Mouse (Mus musculus): ENCODE data around the gene Fntb.

The Fntb gene

DNA sequence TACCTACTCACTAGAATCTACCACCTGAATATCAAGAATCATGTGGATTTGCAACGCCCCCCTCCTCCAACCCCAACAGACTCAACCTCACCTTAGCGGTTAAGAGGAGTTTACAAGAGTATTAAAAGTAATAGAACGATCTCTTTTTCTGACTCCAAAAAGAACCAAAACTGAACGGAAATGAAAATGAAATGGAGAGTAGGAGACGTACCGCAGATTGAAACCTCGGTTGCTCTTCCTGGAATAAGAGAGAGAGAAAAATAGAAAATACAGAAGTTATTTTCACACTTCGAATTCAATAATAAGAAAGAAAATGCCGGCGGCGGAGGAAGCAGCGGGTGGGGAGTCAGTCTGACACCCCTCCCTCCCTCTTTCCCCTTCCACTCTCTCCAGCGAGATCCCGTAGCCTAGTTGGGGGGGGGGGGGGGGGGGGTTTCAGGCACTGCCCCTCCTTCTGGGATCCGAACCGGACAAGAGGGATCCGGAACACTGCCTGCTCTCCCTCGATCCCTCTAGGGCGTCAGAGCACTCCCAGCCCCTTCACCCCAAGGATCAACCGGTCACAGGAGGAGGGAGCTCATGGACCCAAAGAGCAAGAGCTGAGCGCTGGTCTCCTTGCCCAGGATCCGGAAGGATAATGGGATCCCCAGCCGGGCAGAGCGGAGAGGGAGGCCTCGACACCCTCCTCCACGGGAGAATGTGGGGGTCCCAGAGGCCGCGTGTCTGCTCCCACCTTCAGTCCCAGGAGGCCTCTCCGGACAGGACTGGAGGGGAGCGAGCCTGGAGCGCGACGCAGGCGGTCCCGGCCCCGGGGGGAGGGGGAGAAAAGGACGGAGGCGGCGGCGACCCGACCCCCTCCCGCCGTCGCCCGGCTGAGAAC is 195.9 kb downstream of the Fntb start:
- peak; percentile 81 for DNase-seq

DNA sequence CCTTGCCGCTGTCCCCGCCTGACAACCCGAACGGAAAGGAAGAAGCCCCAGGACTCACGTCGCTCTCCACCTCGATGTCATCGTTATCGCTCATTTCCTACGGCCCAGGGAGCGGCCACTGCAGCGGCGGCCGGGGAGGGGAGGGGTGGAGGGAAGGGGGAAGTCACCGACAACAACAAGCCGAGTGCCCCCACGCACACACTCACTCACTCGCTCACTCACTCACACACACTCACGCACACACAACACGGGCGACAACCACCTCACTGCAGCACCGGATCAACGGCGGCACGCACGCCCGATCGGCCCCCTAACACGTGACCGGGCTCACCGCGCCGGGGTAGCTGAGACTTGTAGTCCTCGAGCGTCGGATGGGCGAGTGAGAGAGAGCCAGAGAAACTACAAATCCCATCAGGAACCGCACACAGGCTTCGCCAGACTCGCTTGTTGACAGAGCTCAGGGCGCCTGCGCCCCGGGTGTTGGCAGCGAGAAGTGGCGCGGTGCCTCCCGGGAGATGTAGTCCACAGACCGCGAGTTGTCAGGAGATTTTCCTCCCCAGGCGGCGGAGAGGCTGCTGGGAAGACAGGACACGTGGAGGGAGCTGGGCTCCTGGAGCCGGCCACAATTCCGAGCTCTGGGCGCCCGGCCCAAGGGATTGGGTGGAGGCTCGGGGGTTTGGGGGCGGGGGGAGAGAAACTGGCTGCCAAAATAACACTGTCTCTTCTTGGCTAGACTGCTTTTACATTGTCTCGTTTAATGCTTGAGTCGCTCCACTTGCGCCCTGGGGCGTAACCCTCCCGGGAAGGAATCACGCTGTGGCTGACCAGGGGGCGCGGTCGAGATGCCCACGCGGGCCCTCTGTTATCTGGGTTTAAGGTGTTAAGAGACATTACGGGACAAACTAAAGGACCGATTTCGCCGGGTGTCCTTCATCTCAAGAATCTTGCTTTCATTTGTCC is 196.8 kb downstream of the Fntb start, which contains the start of gene Max:
Gene Max (minus strand): TSS at position 270 of the 960 bp plus-strand sequence.
- DNase-seq, result peak; percentile 100

DNA sequence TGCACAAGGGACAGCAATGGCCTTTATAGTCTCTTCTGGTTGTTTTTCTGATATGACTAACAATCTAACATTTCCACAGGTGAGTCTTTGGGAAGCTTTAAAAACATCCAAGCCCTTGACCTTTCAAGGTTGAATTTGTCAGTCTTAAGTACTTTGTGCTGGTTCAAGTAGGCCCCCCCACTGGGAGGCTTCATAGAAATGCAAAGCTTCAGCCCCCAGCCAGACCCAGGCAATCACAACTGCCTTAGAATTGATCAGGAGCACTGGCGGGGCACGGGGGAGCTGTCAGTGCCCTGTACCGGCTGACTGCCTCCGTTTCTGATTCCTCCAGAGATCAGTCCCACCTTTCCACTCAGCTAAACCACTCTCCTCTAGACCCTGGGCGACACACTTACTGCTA is 199.7 kb downstream of the Fntb start:
- no peak for DNase-seq

DNA sequence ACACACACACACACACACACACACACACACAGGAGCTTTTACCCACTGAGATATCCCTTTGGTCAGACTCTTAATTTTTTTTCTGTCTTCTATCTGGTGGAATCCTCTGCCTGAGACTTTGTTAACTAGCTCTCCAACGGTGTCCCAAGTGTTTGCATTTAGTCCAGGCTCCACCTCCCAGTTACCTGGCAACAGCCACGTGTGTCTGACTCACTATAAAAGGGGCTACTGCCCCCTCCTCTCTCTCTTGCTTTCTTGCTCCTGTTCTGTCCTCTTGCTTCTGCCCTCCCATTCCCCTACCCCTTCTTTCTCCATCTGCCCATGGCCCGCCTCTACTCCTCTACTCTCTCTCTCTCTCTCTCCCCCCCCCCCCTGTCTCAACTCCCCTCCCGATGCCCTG is 200.5 kb downstream of the Fntb start:
- no peak for DNase-seq
